Mouse (Mus musculus): ENCODE measurements around the gene Borcs7. TPM values are rescaled to one million over a fixed set of nuclear protein-coding genes. Genes with fewer than 3 reads are reported as not detected.

The Borcs7 gene
- total RNA-seq, 2 experiments from 2014 or later = 22.8 TPM

- peak in 1 of 2 experiments; percentile 5 for DNase-seq (ENCODE audit: low spot score in 2 of 2)
- Histone ChIP-seq H3K27ac (no peak overlapping the region), H3K4me3 (no peak overlapping the region)
- no peak for TF ChIP-seq CTCF (conservative IDR thresholded peaks at IDR 0.05)
These were observed 19.9 kb upstream of the Borcs7 start for GRCm38 (mm10) chr19:46669802-46670201.

- Histone ChIP-seq H3K4me3 (no peak overlapping the region), H3K27ac (no peak overlapping the region)
- peak; percentile 94 for TF ChIP-seq CTCF (conservative IDR thresholded peaks at IDR 0.05)
- DNase-seq (ENCODE audit: low spot score in 2 of 2) = peak; percentile 36 to 68
These were observed 19.0 kb upstream of the Borcs7 start for GRCm38 (mm10) chr19:46670691-46671090.

DNA sequence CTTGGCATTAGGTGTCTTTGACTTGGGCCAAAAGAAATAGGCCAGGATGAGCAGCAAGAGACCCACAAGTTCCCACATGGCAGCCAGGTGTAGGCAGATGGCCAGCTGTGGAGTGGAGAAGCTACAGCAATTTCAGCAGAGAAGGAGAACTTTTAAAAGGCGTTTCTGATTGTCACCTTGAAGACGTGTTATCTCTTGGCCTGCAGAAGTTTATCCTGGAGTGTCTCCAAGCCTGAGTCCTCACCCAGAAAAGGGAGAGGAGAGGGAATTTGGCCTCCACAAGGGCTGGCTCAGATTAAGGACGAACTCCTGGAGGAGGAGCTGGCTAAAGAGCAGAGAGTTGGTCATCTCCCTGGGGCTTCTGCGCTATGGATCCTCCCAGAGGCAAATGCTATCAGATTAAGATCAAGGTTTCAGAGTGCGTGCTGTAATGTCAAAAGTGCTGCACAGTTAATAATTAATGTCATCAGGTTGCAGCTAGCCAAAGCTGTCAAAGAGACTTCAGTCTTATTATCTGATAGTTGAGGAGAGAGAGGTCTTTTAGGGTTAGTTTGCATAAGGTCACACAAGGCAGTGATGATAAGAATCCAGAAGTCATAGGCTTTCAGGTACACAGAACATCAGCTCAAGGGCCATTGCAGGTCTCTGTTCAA is 16.8 kb upstream of the Borcs7 start, which contains the start of gene Cyp17a1:
Cyp17a1 (minus strand) TSS at position 407 of the 653 bp plus-strand sequence.
- no peak for TF ChIP-seq CTCF (conservative IDR thresholded peaks at IDR 0.05)
- H3K27ac ChIP-seq = no peak within 1 kb of the TSS
- DNase-seq (ENCODE audit: low spot score in 2 of 2) = no peak

GRCm38 (mm10) chr19:46675641-46676040 is 14.1 kb upstream of the Borcs7 start:
- no peak for DNase-seq (ENCODE audit: low spot score in 2 of 2)
- Histone ChIP-seq H3K4me3 (no peak overlapping the region), H3K27ac (no peak overlapping the region)
- TF ChIP-seq CTCF (conservative IDR thresholded peaks at IDR 0.05) = no peak

More for the DNA sequence above, 16.8 kb upstream of the Borcs7 start, which contains the start of gene Cyp17a1:
- no peak within 1 kb of the TSS for H3K4me3 ChIP-seq

- H3K27ac ChIP-seq = no peak overlapping the region
- H3K4me3 ChIP-seq = no peak overlapping the region
- peak in 1 of 2 experiments; percentile 8 for DNase-seq (ENCODE audit: low spot score in 2 of 2)
- TF ChIP-seq CTCF (conservative IDR thresholded peaks at IDR 0.05) = no peak
These were observed 9.9 kb upstream of the Borcs7 start for GRCm38 (mm10) chr19:46679720-46680383.

DNA sequence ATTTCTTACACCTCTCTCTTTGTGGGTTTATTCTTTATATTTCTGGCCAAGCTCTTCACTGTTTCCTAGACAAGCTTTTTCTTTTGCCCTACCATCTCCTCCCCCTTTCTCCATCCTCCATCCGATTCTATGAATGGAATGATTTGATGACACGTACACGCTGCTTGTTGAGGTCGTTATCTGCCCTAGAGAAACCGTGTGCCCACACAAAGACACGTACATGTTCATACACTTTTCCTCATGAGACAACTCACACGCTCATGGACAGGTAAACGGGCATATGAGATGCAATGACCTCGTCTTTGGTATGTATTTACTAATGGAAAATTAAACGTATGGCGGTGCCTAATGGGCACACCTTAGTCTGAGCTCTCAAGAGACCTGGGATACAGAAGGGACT is 681 bp downstream of the Borcs7 start:
- Histone ChIP-seq H3K4me3 (peak overlapping the region; percentile 98), H3K27ac (peak overlapping the region; percentile 99)
- no peak for TF ChIP-seq CTCF (conservative IDR thresholded peaks at IDR 0.05)
- no peak for DNase-seq (ENCODE audit: low spot score in 2 of 2)

DNA sequence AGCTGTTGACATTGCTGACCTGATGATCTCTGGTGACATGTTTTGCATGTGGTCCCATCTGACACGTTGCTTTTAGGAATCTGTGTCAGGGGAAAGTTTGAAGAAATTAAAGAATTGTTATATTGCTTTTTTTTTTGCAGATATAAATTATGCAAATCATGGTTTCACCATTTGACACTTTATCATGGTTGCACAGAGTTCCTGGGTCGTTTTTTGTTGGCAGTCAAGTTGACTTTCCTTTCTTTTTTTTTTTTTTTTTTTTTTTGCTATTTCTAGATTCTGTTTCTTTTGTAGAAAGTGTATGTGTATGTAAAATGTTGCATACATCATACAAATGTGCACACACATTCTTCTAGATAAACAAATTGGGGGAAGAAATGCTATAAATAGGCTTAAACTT is 1.4 kb downstream of the Borcs7 start:
- no peak for DNase-seq (ENCODE audit: low spot score in 2 of 2)
- Histone ChIP-seq H3K4me3 (no peak overlapping the region; the same call in 1 of the 2 replicates), H3K27ac (no peak overlapping the region)
- TF ChIP-seq CTCF (conservative IDR thresholded peaks at IDR 0.05) = no peak

GRCm38 (mm10) chr19:46693146-46693545 is 3.4 kb downstream of the Borcs7 start:
- no peak for TF ChIP-seq CTCF (conservative IDR thresholded peaks at IDR 0.05)
- DNase-seq (ENCODE audit: low spot score in 2 of 2) = no peak
- Histone ChIP-seq H3K4me3 (no peak overlapping the region), H3K27ac (no peak overlapping the region)

- DNase-seq (ENCODE audit: low spot score in 2 of 2) = no peak
- no peak for TF ChIP-seq CTCF (conservative IDR thresholded peaks at IDR 0.05)
- H3K27ac ChIP-seq = no peak overlapping the region
- no peak overlapping the region for H3K4me3 ChIP-seq
These were observed 6.8 kb downstream of the Borcs7 start for GRCm38 (mm10) chr19:46696482-46696881.

- H3K4me3 ChIP-seq = no peak overlapping the region
- H3K27ac ChIP-seq = no peak overlapping the region
- no peak for DNase-seq (ENCODE audit: low spot score in 2 of 2)
- no peak for TF ChIP-seq CTCF (conservative IDR thresholded peaks at IDR 0.05)
These were observed 7.2 kb downstream of the Borcs7 start for GRCm38 (mm10) chr19:46696943-46697342.

- no peak overlapping the region for H3K4me3 ChIP-seq
- TF ChIP-seq CTCF (conservative IDR thresholded peaks at IDR 0.05) = no peak
- H3K27ac ChIP-seq = no peak overlapping the region
- no peak for DNase-seq (ENCODE audit: low spot score in 2 of 2)
These were observed 8.3 kb downstream of the Borcs7 start for GRCm38 (mm10) chr19:46697840-46698517.

DNA sequence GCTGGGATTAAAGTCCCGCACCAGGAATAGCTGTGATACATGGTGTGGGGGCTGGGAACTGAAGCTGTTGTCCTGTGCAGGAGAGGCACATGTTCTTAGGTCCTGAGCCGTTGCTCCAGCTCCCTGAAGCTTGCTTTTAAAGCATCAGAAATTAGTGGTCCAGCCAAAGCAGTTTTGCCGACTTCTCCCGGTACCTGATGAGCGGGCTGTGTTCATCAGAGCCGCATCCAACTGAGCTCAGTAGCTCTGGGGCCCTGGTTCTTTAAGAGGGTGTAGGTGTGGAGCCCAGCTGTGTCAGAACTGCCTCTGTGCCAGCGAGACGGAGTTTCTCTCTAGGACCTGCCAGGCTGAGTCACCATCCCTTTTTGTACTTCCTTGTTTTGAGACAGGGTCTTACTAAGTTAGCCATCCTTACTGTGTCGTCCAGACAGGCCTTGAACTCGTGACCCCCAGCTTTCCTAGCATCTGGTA is 9.3 kb downstream of the Borcs7 start:
- no peak overlapping the region for H3K4me3 ChIP-seq
- no peak overlapping the region for H3K27ac ChIP-seq
- no peak for TF ChIP-seq CTCF (conservative IDR thresholded peaks at IDR 0.05)
- DNase-seq (ENCODE audit: low spot score in 2 of 2) = no peak

- Histone ChIP-seq H3K27ac (no peak overlapping the region), H3K4me3 (no peak overlapping the region)
- no peak for DNase-seq (ENCODE audit: low spot score in 2 of 2)
- no peak for TF ChIP-seq CTCF (conservative IDR thresholded peaks at IDR 0.05)
These were observed 11.4 kb downstream of the Borcs7 start for GRCm38 (mm10) chr19:46701156-46701555.

Data from layer of hippocampus, adult 2 months (tissue).